Mouse (Mus musculus): ENCODE results near the gene Bcl7a. TPM values are rescaled to one million over a fixed set of nuclear protein-coding genes. Genes with fewer than 3 reads are reported as not detected.

The Bcl7a gene
- polyA plus RNA-seq, 1 experiment: 23.4 TPM

- Histone ChIP-seq H3K27me3 (replicated peaks; ENCODE audit: control insufficient read depth, insufficient read depth, low read length) (no peaks in the 10 kb centered on the region), H3K27ac (ENCODE audit: insufficient read depth, low read depth, low read length) (no peak overlapping the region), H3K4me3 (ENCODE audit: insufficient read depth, low read depth, low read length) (no peak overlapping the region), H3K36me3 (ENCODE audit: control insufficient read depth, insufficient read depth, low read length) (no peaks in the 10 kb centered on the region), H3K4me1 (ENCODE audit: control insufficient read depth, insufficient read depth, low read length) (peaks cover 8% of the 10 kb centered on the region; the same call in 1 of the 2 replicates)
- TF ChIP-seq CTCF (conservative IDR thresholded peaks at IDR 0.05; ENCODE audit: insufficient read depth, insufficient read length, low read depth, low read length) (no peak), POLR2A (IDR thresholded peaks at IDR 0.05; ENCODE audit: low read depth, low read length) (no peak)
- DNase-seq: no peak
- 26% methylated on average over 17 of the region's 17 CpGs for WGBS
These were observed 47.2 kb downstream of the Bcl7a start for GRCm38 (mm10) chr5:123390536-123391441.

GRCm38 (mm10) chr5:123391442-123391809, 47.8 kb downstream of the Bcl7a start:
- DNase-seq: no peak
- WGBS: 21% methylated on average over 5 of the region's 5 CpGs

GRCm38 (mm10) chr5:123393786-123394302, 50.2 kb downstream of the Bcl7a start:
- H3K27ac ChIP-seq (ENCODE audit: insufficient read depth, low read depth, low read length): peak overlapping the region; percentile 62
- TF ChIP-seq CTCF (conservative IDR thresholded peaks at IDR 0.05; ENCODE audit: insufficient read depth, insufficient read length, low read depth, low read length) (no peak), POLR2A (IDR thresholded peaks at IDR 0.05; ENCODE audit: low read depth, low read length) (no peak)
- no peaks in the 10 kb centered on the region for H3K36me3 ChIP-seq (ENCODE audit: control insufficient read depth, insufficient read depth, low read length)
- DNase-seq: peak; percentile 64
- 22% methylated on average over 5 of the region's 5 CpGs for WGBS
- peak overlapping the region; percentile 95 for H3K4me3 ChIP-seq (ENCODE audit: insufficient read depth, low read depth, low read length)
- H3K27me3 ChIP-seq (replicated peaks; ENCODE audit: control insufficient read depth, insufficient read depth, low read length): no peaks in the 10 kb centered on the region
- H3K4me1 ChIP-seq (ENCODE audit: control insufficient read depth, insufficient read depth, low read length): peaks cover 25% of the 10 kb centered on the region

More at GRCm38 (mm10) chr5:123391442-123391809, 47.8 kb downstream of the Bcl7a start:
- no peak overlapping the region for H3K4me3 ChIP-seq (ENCODE audit: insufficient read depth, low read depth, low read length)
- TF ChIP-seq CTCF (conservative IDR thresholded peaks at IDR 0.05; ENCODE audit: insufficient read depth, insufficient read length, low read depth, low read length) (no peak), POLR2A (IDR thresholded peaks at IDR 0.05; ENCODE audit: low read depth, low read length) (no peak)
- H3K27me3 ChIP-seq (replicated peaks; ENCODE audit: control insufficient read depth, insufficient read depth, low read length): no peaks in the 10 kb centered on the region
- H3K4me1 ChIP-seq (ENCODE audit: control insufficient read depth, insufficient read depth, low read length): peaks cover 8% of the 10 kb centered on the region; the same call in 1 of the 2 replicates
- H3K27ac ChIP-seq (ENCODE audit: insufficient read depth, low read depth, low read length): no peak overlapping the region
- H3K36me3 ChIP-seq (ENCODE audit: control insufficient read depth, insufficient read depth, low read length): no peaks in the 10 kb centered on the region

GRCm38 (mm10) chr5:123394303-123394956, 50.8 kb downstream of the Bcl7a start, which contains the start of gene Mlxip:
Gene Mlxip, plus strand, starts transcription at chr5:123394798.
- peak; percentile 98 for DNase-seq
- 1% methylated on average over 49 of the region's 50 CpGs for WGBS
- H3K4me1 ChIP-seq (ENCODE audit: control insufficient read depth, insufficient read depth, low read length): peaks cover 25% of the 10 kb centered on the region
- no peaks in the 10 kb centered on the region for H3K27me3 ChIP-seq (replicated peaks; ENCODE audit: control insufficient read depth, insufficient read depth, low read length)
- H3K27ac ChIP-seq (ENCODE audit: insufficient read depth, low read depth, low read length): peak within 1 kb of the TSS; percentile 62
- TF ChIP-seq CTCF (conservative IDR thresholded peaks at IDR 0.05; ENCODE audit: insufficient read depth, insufficient read length, low read depth, low read length) (no peak), POLR2A (IDR thresholded peaks at IDR 0.05; ENCODE audit: low read depth, low read length) (peak; percentile 43)
- no peaks in the 10 kb centered on the region for H3K36me3 ChIP-seq (ENCODE audit: control insufficient read depth, insufficient read depth, low read length)
- peak within 1 kb of the TSS; percentile 95 for H3K4me3 ChIP-seq (ENCODE audit: insufficient read depth, low read depth, low read length)

- DNase-seq: peak; percentile 25
- WGBS: under 1% methylated on average over 64 of the region's 65 CpGs
- peak overlapping the region; percentile 18 for H3K27ac ChIP-seq (ENCODE audit: insufficient read depth, low read depth, low read length)
- H3K27me3 ChIP-seq (replicated peaks; ENCODE audit: control insufficient read depth, insufficient read depth, low read length): no peaks in the 10 kb centered on the region
- TF ChIP-seq POLR2A (IDR thresholded peaks at IDR 0.05; ENCODE audit: low read depth, low read length): no peak
- TF ChIP-seq CTCF (conservative IDR thresholded peaks at IDR 0.05; ENCODE audit: insufficient read depth, insufficient read length, low read depth, low read length): no peak
- no peaks in the 10 kb centered on the region for H3K36me3 ChIP-seq (ENCODE audit: control insufficient read depth, insufficient read depth, low read length)
- H3K4me3 ChIP-seq (ENCODE audit: insufficient read depth, low read depth, low read length): peak overlapping the region; percentile 95
- peaks cover 25% of the 10 kb centered on the region for H3K4me1 ChIP-seq (ENCODE audit: control insufficient read depth, insufficient read depth, low read length)
These were observed 51.6 kb downstream of the Bcl7a start for GRCm38 (mm10) chr5:123394957-123395881.

- TF ChIP-seq POLR2A (IDR thresholded peaks at IDR 0.05; ENCODE audit: low read depth, low read length): no peak
- TF ChIP-seq CTCF (conservative IDR thresholded peaks at IDR 0.05; ENCODE audit: insufficient read depth, insufficient read length, low read depth, low read length): no peak
- peak overlapping the region; percentile 31; the same call in 1 of the 2 replicates for H3K27ac ChIP-seq (ENCODE audit: insufficient read depth, low read depth, low read length)
- peak overlapping the region; percentile 22; the same call in 1 of the 2 replicates for H3K4me3 ChIP-seq (ENCODE audit: insufficient read depth, low read depth, low read length)
These were observed 53.3 kb downstream of the Bcl7a start for GRCm38 (mm10) chr5:123396901-123397464.

More at GRCm38 (mm10) chr5:123396901-123397464, 53.3 kb downstream of the Bcl7a start:
- Histone ChIP-seq H3K36me3 (ENCODE audit: control insufficient read depth, insufficient read depth, low read length) (no peaks in the 10 kb centered on the region), H3K4me1 (ENCODE audit: control insufficient read depth, insufficient read depth, low read length) (peaks cover 22% of the 10 kb centered on the region), H3K27me3 (replicated peaks; ENCODE audit: control insufficient read depth, insufficient read depth, low read length) (no peaks in the 10 kb centered on the region)
- 22% methylated on average over 8 of the region's 8 CpGs for WGBS
- peak; percentile 32 for DNase-seq

Measured in kidney, adult 2 months (tissue).